Mouse (Mus musculus): ENCODE measurements around the gene Faim2.

Gene Faim2

DNA sequence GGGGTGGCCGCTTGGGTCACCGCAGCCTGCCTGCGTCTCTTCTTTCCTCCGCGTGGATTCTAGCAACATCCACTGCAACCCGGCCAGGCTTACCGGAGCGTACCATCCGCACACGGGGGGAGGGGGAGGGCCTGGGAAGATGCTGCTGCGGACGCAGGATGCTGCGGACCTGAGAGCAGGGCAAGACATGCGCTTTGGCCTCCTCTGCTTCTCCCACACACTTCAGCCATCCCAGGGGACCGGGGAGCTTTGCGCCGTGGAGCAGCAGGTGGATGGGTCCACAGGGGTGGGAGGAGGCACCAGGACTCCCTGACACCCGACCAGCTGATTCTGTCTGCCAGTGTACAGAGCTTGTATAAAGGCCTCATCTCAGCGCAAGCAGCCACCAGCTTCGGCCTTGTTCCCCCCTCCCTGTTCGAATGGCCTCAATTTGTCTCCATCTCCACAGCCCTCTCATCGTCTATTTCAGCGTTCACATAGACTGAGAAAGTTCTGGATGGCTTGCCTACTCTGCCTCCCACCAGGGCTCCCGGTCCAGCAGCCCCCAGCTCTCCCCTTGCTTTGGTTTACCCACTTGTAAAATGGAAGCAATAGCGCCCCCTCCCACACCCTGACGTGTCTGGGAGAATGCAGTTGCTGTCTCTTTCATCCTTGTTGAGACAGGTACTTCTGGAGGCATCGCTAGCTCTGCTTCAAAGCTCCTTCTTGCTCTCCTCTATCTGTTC lies at the start of gene Faim2:
Faim2 (minus strand) TSS at position 537 of the 725 bp plus-strand sequence.
- CTCF ChIA-PET: no interaction called here

GRCm38 (mm10) chr15:99569123-99569522 lies 41.2 kb upstream of the Faim2 start:
- CTCF ChIA-PET: no interaction called here

DNA sequence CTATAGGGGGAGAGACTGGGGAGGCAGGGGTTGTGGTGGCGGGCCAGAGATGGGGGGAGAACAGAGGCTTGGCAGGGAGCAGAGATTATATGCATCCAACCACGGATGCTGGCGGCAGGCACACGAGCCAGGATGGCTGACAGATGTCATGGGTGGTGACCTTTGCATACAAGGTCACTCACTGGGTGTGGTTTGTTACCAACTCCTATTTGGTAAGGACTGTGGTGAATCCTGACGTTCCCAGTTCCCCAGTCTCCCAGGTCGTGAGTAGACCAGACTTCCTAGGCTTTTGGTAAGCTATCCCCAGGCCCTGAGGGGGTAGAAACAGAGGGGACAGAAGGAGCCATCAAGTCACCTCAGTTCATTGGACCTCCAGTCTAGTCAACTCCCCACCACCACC lies 40.7 kb upstream of the Faim2 start:
- CTCF ChIA-PET: no interaction called here

DNA sequence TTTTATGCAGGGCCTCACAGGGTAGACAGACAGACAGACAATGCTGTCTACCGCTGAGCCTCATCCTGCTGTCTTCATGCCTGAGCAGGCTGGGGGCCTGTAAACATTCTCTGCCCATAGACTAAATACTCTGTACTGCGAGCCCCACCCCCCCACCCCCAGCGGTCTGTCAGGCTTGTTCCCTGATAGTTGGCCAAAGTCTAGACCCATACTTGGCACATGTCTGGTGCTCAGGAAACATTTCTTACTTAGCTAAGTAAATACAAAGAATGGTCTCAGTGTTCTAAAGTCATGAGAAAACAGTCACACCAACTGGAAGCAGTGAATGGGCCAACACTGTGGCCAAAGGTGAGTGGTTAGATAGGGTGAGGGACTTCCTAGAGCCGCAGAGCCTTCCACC lies 39.4 kb upstream of the Faim2 start:
- CTCF ChIA-PET: no interaction called here

GRCm38 (mm10) chr15:99560246-99560645 lies 32.3 kb upstream of the Faim2 start:
- CTCF ChIA-PET: no interaction called here

- CTCF ChIA-PET: no interaction called here
These were observed 31.0 kb upstream of the Faim2 start for GRCm38 (mm10) chr15:99558947-99559346.

- CTCF ChIA-PET: no interaction called here
These were observed 25.8 kb upstream of the Faim2 start for GRCm38 (mm10) chr15:99553767-99554166.

- CTCF ChIA-PET: no interaction called here
These were observed 21.9 kb upstream of the Faim2 start for GRCm38 (mm10) chr15:99549901-99550300.

GRCm38 (mm10) chr15:99547732-99548131 lies 19.8 kb upstream of the Faim2 start:
- CTCF ChIA-PET: interaction anchor here (0.6 kb wide), 1 partner anchor 519 kb away, joined by 7 read pairs; no protein-coding TSS in a partner anchor

GRCm38 (mm10) chr15:99546596-99546995 lies 18.6 kb upstream of the Faim2 start:
- CTCF ChIA-PET: no interaction called here

DNA sequence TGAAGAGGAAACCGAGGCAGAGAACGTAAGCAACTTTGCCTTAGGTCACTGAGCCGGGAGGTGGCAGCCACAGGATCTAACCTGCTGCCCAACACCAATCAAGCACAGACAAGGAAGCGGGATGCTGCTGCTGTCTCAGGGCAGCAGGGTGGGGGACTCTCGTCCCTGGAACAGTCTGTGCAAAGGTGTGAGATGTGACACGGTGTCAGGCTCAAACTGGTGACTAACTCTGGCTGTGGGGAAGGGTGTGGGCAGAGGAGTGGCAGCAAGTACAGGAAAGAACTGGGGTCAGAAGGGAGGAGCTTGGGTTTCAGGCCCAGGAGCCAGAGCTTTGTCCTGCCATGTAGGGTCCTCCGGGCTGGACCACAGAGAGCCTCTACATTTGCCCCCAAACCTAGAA lies 16.1 kb upstream of the Faim2 start:
- CTCF ChIA-PET: no interaction called here

DNA sequence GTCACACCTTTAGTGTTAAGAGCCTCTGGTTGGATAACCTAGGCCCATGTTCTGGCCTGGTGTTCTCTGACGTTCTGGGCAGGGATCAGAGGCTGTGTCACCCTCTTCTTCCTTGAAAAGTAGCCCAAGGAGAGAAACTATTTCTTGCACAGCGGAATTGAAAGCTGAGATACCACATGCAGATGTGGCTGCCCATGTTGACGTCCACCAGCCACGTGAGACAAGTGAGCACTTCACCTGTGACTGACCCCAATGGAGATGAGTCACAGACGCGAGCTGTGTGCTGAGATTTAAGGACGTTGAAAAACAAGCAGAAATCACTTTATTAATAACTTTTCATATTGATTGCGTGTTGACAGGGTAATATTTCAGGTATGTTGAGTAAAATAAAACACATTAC lies 11.9 kb upstream of the Faim2 start:
- CTCF ChIA-PET: no interaction called here

DNA sequence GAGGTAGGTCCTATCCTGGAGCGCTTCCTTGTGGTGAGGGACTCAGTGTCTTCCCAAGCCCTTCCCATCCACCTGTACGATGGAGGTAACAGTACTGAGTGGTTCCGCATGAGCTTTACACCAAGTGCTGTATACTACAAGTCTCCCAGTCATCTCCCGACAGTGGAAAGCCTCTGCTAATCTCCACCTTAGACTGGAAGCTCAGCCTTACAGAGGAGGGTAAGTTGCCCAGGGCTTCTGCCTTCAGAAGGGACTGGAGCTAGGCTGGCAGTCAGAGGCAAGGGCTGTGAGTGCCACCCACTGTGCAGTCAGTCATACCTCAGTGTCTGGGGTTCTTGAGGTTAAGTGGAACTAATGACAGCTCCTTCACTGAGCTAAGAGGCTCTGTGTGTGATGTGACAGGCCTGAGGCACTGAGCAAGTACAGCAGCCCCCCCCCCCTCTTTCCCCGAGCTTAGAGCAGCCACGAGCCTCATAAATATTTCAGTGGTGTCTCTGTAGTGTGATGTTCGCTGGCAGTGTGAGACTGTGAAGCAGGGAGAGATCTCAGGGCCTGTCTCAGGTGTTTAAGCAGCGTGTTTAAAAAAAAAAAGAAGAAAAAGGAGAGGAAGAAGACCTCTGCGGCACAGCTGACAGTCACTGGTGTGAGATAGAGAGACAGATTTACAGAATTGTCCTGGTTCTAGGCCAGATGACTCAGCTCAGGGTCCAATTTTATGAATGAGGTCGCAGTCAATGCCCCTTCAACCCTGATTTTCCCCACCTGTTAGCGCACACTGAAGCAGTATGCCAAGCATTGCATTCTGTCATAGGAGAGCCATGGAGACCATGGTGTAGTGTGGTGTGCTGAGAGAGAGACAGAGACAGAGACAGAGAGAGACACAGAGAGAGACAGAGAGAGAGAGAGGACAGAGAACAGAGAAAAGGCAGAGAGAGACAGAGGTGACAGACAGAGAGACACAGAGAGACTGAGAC lies 9.2 kb upstream of the Faim2 start:
- CTCF ChIA-PET: no interaction called here

DNA sequence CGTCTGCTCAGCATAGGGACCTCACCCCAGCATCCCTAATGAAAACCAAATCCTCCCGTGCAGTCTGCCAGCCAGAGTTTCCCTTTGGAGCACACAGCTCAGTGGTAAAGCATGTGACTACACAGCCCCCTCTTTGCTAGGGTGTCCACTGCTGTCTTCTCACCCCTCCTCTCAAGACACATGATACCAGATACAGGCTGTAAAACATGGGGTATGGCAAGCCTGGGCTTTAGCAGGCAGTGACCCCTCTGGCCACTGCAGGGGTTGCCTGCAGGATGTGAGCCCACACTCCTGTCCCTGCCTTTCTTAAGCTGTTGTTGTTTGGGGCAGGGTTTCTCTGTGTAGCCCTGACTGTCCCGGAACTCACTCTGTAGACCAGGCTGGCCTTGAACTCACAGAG lies 4.1 kb upstream of the Faim2 start:
- CTCF ChIA-PET: no interaction called here

GRCm38 (mm10) chr15:99531146-99531545 lies 3.2 kb upstream of the Faim2 start:
- CTCF ChIA-PET: no interaction called here

GRCm38 (mm10) chr15:99526681-99527080 lies 1.3 kb downstream of the Faim2 start:
- CTCF ChIA-PET: no interaction called here

DNA sequence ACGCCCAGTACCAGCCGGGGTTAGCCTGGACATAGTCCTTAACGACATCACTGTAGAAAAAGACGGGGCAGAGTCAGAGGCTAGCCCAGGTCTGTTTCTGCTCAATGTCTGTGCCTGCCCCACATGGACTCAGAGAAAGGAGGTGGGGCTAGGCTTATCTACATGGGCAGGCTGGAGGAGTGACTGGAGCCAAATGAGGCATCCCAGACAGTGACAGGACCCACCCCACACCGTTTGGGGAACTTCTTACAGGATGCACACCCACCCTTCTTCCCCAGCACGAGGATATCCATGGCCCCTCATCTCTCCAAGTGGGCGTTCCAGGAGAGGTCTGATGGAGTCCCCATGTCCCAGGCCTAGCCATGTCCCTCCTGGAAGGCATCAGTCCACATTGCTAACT lies 7.7 kb downstream of the Faim2 start:
- CTCF ChIA-PET: no interaction called here

DNA sequence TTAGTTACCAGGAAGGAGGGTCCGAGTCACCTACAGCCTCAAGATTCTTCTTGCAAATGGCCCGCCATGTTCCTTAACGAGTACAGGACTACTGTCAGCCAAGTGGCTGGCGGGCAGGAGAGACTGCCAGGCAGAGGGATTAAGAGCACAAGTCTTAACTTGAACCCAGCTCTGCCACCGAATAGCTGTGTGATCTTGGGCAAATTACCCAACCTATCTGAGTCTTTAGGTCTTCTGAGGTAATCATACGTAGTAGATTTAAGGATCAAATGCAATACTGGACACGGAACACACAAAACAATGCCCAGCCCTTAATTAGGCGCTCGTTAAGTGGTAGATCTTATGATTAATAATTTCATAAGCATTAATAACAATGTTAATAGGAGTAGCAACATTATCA lies 8.3 kb downstream of the Faim2 start:
- CTCF ChIA-PET: no interaction called here

- CTCF ChIA-PET: no interaction called here
These were observed 10.2 kb downstream of the Faim2 start for GRCm38 (mm10) chr15:99517715-99518114.

DNA sequence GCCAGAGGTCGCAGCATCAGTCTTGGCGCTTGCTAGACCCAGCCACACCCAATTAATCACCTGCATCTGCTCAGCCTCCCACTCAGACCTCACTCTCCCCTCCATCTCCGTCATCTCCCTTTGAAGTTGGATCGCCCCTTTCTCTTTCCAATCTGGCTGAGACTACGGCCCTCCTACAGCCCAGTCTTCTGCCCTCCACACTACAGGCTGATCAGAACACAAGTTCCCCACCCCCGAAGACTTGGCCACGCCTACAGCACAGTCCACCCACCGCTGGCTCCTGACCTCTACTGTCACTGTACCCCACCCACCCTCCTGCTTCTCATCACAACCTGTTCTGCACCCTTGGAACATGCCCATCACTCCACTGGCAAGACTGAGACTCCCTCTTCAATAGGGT lies 11.2 kb downstream of the Faim2 start:
- CTCF ChIA-PET: no interaction called here

GRCm38 (mm10) chr15:99511797-99512525 lies 16.0 kb downstream of the Faim2 start:
- CTCF ChIA-PET: no interaction called here

DNA sequence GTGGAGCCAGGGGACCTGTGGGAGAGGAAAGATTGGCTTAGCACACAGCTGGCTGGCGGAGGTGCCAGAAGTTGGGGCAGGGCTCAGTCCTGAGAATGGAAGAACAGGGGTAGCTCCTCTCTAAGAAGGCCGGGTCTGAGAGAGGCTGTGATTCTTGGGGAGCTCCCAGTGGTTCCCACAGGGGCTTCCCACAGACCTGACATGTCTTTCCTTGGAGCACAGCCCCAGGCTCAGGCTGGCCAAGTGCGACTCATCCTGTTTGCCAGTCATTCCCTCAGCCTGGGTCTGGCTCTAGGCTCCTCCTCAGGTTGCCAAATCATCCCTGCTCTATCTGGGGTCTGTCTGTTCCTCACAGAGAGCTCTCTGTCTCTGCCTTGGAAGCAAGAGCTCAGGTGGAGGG lies 17.3 kb downstream of the Faim2 start:
- CTCF ChIA-PET: no interaction called here

DNA sequence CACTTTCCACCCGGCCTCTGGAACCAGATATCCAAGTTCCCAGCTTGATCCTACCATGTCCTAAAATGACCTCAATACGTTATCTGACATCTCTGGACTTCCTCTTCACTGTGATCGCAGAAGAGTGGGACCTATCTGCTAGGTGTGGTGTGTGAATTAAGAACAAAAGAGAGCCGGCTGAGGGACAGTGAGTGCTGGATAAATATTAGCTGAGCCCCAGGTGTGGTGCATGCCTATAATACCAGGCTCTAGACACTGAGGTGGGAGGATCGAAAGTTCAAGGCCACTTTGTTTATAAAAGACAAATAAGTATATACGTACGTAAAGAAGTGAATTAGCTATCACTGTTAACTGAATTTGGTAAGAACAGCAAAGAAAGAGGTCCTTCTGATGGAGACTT lies 18.1 kb downstream of the Faim2 start:
- CTCF ChIA-PET: no interaction called here

All from spleen, embryonic (tissue).